Mouse (Mus musculus): ENCODE data around the gene Rad51. TPM values are rescaled to one million over a fixed set of nuclear protein-coding genes. Genes with fewer than 3 reads are reported as not detected.
A peak's percentile ranks its signal among the peaks of the same experiment; 100 is the strongest.

Gene Rad51
- total and polyA plus RNA-seq, 3 experiments, result 0.44 to 1.0 (median 0.48) TPM

DNA sequence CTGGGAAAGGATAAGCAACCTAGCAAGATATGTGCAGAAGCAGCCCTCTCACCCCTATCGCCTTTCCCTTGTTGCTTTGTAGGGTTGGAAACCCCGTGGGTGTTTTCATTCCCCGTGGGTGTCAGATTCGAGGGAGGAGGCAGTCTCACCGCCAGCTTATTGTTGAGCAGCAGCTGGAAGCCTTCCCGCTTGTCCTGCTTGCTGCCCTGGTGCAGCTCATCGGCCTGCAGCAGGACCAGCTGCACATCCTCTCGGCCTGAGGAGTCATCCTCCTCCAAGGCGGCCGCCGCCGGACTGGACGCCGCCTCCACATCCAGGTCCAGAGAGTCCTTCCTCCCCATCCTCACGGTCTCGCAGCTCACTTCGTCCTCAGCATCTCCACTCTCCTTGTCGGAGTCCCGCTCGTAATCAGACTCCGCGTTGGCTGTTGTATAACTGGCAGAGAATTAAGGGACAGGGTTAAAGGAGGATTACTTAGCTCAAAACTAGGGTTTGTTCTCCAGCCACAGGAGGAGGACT lies 34.6 kb downstream of the Rad51 start:
- DNase-seq, result peak; percentile 12 to 29
- Histone ChIP-seq H3K27ac (no peak overlapping the region), H3K4me1 (ENCODE audit: control insufficient read depth, insufficient read depth, low read length) (no peaks in the 10 kb centered on the region), H3K79me2 (replicated peaks; ENCODE audit: control insufficient read depth, insufficient read depth, low read length) (no peaks in the 10 kb centered on the region), H3K36me3 (ENCODE audit: control insufficient read depth, insufficient read depth, low read length) (no peaks in the 10 kb centered on the region), H3K27me3 (ENCODE audit: control insufficient read depth, insufficient read depth, low read length) (no peaks in the 10 kb centered on the region), H3K4me3 (no peak overlapping the region), H3K9ac (ENCODE audit: low read depth, low read length) (no peak overlapping the region)
- TF ChIP-seq POLR2A (IDR thresholded peaks at IDR 0.05; ENCODE audit: insufficient read depth, low read depth, low read length), result no peak
- TF ChIP-seq CTCF (IDR thresholded peaks at IDR 0.05), result no peak
- no peak for TF ChIP-seq EP300 (IDR thresholded peaks at IDR 0.05; ENCODE audit: insufficient read depth, low read depth, low read length)
- 66% methylated on average over 22 of the region's 22 CpGs for WGBS
- intact Hi-C loops (cut with DNase I), result no loop called here

DNA sequence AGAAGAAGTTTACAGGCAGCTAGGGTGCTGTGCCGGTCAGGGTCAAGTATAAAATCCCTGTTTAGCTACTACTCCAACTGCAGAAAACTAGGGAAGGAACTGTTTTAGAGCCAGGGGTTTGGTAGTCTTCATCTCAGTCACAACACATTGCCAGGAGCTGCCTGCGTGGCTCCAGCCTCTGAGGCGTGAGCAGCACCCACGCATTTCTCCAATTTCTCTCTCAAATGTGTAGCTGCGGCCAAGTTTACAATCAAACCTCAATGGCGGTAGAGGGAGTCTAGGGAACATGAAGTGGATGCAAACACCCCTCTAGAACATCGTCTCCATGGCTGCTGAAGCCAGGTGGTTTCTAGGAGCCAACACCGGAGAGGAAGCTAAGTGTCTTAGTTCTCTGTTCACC lies 35.2 kb downstream of the Rad51 start:
- Histone ChIP-seq H3K27ac (no peak overlapping the region), H3K9ac (ENCODE audit: low read depth, low read length) (no peak overlapping the region), H3K4me1 (ENCODE audit: control insufficient read depth, insufficient read depth, low read length) (no peaks in the 10 kb centered on the region), H3K36me3 (ENCODE audit: control insufficient read depth, insufficient read depth, low read length) (no peaks in the 10 kb centered on the region), H3K4me3 (no peak overlapping the region), H3K27me3 (ENCODE audit: control insufficient read depth, insufficient read depth, low read length) (no peaks in the 10 kb centered on the region), H3K79me2 (replicated peaks; ENCODE audit: control insufficient read depth, insufficient read depth, low read length) (no peaks in the 10 kb centered on the region)
- intact Hi-C loops (cut with DNase I), result no loop called here
- DNase-seq, result no peak
- TF ChIP-seq CTCF (IDR thresholded peaks at IDR 0.05) (no peak), EP300 (IDR thresholded peaks at IDR 0.05; ENCODE audit: insufficient read depth, low read depth, low read length) (no peak), POLR2A (IDR thresholded peaks at IDR 0.05; ENCODE audit: insufficient read depth, low read depth, low read length) (no peak)
- WGBS, result 86% methylated on average over 8 of the region's 8 CpGs

DNA sequence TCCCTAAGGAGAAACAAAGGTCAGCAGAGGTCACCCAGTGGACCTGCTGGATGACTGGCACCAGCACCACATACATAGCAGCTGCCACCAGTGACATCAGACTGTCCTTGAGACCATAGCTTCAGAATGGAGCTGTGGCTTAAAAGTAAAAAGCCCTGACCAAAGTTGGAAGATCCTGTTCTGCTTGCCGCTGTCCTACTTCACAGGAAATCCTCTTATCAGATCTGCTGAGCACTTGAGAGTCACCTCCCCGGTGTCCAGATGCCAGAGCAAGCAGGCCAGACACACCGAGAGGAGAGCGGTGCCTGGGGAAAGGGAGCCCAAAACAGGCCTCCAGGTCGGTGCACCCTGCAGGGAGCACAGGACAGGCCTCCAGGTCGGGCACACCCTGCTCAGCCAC lies 39.7 kb downstream of the Rad51 start:
- 39% methylated on average over 6 of the region's 6 CpGs for WGBS
- no peak overlapping the region for H3K9ac ChIP-seq (ENCODE audit: low read depth, low read length)
- TF ChIP-seq CTCF (IDR thresholded peaks at IDR 0.05) (no peak), POLR2A (IDR thresholded peaks at IDR 0.05; ENCODE audit: insufficient read depth, low read depth, low read length) (no peak), EP300 (IDR thresholded peaks at IDR 0.05; ENCODE audit: insufficient read depth, low read depth, low read length) (no peak)
- H3K27ac ChIP-seq, result no peak overlapping the region
- peaks cover 3% of the 10 kb centered on the region; the same call in 1 of the 2 replicates for H3K36me3 ChIP-seq (ENCODE audit: control insufficient read depth, insufficient read depth, low read length)
- intact Hi-C loops (cut with DNase I), result loop anchor here (5.0 kb wide), 1 partner anchor 40 kb away; the partner anchor contains the start of gene Rad51
- no peak overlapping the region for H3K4me3 ChIP-seq
- no peaks in the 10 kb centered on the region for H3K79me2 ChIP-seq (replicated peaks; ENCODE audit: control insufficient read depth, insufficient read depth, low read length)
- H3K27me3 ChIP-seq (ENCODE audit: control insufficient read depth, insufficient read depth, low read length), result no peaks in the 10 kb centered on the region
- DNase-seq, result no peak
- H3K4me1 ChIP-seq (ENCODE audit: control insufficient read depth, insufficient read depth, low read length), result peaks cover 6% of the 10 kb centered on the region

DNA sequence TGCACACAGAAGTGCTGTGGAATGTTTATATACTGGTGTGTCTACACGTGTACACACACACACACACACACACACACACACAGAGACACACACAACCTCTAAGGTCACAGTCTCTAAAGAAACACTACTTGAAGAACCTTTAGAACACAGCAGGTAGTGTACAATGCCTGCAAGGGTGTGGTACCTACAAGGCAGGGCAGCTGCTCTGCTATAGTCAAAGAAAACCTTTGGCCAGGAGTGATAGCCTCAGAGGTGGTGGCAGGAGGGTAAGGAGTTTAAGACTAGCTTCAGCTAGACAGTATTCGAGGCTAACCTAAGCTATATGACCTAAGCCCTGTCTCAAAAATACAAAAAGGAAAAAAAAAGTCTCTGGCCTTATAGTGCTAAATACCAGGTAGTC lies 42.1 kb downstream of the Rad51 start:
- WGBS, result 76% methylated on average over 2 of the region's 2 CpGs
- TF ChIP-seq POLR2A (IDR thresholded peaks at IDR 0.05; ENCODE audit: insufficient read depth, low read depth, low read length) (no peak), CTCF (IDR thresholded peaks at IDR 0.05) (no peak), EP300 (IDR thresholded peaks at IDR 0.05; ENCODE audit: insufficient read depth, low read depth, low read length) (no peak)
- DNase-seq, result no peak
- Histone ChIP-seq H3K27ac (no peak overlapping the region), H3K4me3 (no peak overlapping the region), H3K4me1 (ENCODE audit: control insufficient read depth, insufficient read depth, low read length) (peaks cover 6% of the 10 kb centered on the region), H3K79me2 (replicated peaks; ENCODE audit: control insufficient read depth, insufficient read depth, low read length) (no peaks in the 10 kb centered on the region), H3K36me3 (ENCODE audit: control insufficient read depth, insufficient read depth, low read length) (peaks cover 3% of the 10 kb centered on the region; the same call in 1 of the 2 replicates), H3K27me3 (ENCODE audit: control insufficient read depth, insufficient read depth, low read length) (no peaks in the 10 kb centered on the region), H3K9ac (ENCODE audit: low read depth, low read length) (no peak overlapping the region)
- intact Hi-C loops (cut with DNase I), result loop anchor here (5.0 kb wide), 1 partner anchor 42 kb away; the partner anchor contains the start of gene Rad51

DNA sequence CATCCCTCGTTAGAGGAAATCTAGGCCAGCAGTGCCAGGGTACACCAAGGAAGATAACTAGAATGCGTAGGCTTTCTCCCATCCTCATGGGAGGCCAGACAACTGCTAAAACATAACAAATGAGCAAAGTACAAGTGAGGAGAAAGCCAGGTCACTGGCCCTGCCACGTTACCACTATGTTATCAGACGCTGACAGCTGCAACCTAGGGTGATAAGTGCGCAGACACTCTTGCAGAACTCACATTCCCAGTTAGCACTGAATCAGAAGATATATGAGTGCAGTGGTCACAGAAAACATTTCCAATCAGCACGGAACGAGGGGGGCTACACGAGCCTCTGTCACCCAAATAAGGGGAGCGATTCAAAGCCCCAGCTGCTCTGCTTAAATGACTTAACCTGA lies 42.8 kb downstream of the Rad51 start:
- H3K27me3 ChIP-seq (ENCODE audit: control insufficient read depth, insufficient read depth, low read length), result no peaks in the 10 kb centered on the region
- H3K9ac ChIP-seq (ENCODE audit: low read depth, low read length), result no peak overlapping the region
- peaks cover 3% of the 10 kb centered on the region; the same call in 1 of the 2 replicates for H3K36me3 ChIP-seq (ENCODE audit: control insufficient read depth, insufficient read depth, low read length)
- no peak for DNase-seq
- WGBS, result 36% methylated on average over 9 of the region's 9 CpGs
- H3K27ac ChIP-seq, result no peak overlapping the region
- no peak for TF ChIP-seq CTCF (IDR thresholded peaks at IDR 0.05)
- TF ChIP-seq EP300 (IDR thresholded peaks at IDR 0.05; ENCODE audit: insufficient read depth, low read depth, low read length), result no peak
- TF ChIP-seq POLR2A (IDR thresholded peaks at IDR 0.05; ENCODE audit: insufficient read depth, low read depth, low read length), result no peak
- peak overlapping the region; percentile 100; the same call in 1 of the 2 replicates for H3K4me3 ChIP-seq
- peaks cover 6% of the 10 kb centered on the region for H3K4me1 ChIP-seq (ENCODE audit: control insufficient read depth, insufficient read depth, low read length)
- H3K79me2 ChIP-seq (replicated peaks; ENCODE audit: control insufficient read depth, insufficient read depth, low read length), result no peaks in the 10 kb centered on the region
- intact Hi-C loops (cut with DNase I), result no loop called here

DNA sequence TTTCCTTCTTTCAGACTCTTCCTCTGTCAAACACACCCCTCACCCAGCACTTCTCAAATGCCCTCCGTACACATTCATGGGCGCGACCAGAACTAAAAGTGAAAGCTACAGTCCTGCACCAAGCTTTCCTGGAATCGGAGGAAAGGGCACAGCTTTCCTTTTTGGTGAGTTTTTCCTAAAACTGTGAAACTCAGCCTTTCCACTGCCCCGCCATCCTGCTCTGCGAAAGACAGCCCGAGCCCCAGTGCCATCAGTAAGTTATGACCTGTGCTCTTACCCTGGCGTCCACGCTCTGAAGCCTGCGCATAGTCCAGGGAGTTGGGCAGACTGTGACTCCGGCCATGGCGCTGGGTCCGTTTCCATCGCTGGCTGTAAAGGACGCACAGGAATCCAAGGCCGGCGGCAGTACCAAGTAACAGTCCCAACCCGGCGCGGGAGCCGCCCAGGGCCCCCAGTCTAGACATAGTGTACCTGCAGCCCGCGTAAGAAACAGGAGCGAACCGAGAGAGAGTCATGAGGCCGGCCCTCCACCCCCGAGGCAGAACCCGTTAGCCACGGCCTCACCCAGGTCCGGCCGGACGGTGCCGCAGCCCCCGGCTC lies 43.6 kb downstream of the Rad51 start:
- Histone ChIP-seq H3K4me3 (peak overlapping the region; percentile 100), H3K36me3 (ENCODE audit: control insufficient read depth, insufficient read depth, low read length) (peaks cover 3% of the 10 kb centered on the region; the same call in 1 of the 2 replicates), H3K9ac (ENCODE audit: low read depth, low read length) (peak overlapping the region; percentile 75), H3K79me2 (replicated peaks; ENCODE audit: control insufficient read depth, insufficient read depth, low read length) (no peaks in the 10 kb centered on the region), H3K27ac (peak overlapping the region; percentile 76), H3K4me1 (ENCODE audit: control insufficient read depth, insufficient read depth, low read length) (peaks cover 6% of the 10 kb centered on the region), H3K27me3 (ENCODE audit: control insufficient read depth, insufficient read depth, low read length) (no peaks in the 10 kb centered on the region)
- WGBS, result 2% methylated on average over 34 of the region's 34 CpGs
- intact Hi-C loops (cut with DNase I), result no loop called here
- no peak for DNase-seq
- TF ChIP-seq EP300 (IDR thresholded peaks at IDR 0.05; ENCODE audit: insufficient read depth, low read depth, low read length) (no peak), CTCF (IDR thresholded peaks at IDR 0.05) (no peak), POLR2A (IDR thresholded peaks at IDR 0.05; ENCODE audit: insufficient read depth, low read depth, low read length) (no peak)

Measured in heart, adult 2 months (tissue).